Mouse (Mus musculus): ENCODE measurements around the gene Olfr452.

DNA sequence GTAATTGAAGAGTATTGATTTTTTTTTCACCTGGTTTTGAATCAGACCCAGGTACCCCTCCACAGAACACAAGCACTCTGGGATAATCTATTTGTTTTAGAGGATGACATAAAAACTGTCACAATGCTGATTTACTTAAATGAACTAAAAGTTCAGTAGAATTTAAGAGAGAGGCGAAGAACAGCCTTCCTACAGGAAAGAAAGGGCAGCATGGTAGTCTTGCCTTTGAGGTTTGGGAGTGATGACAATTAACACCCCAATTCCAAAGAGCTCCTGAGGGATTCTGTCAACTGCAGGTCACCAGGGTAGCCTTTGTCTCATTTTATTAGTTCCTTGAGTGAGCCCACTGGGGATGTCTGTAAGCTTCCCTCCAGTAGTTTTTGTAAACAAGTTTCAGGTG is 28.8 kb upstream of the Olfr452 start, which contains the start of gene Olfr38:
- no peak for TF ChIP-seq POLR2A (IDR thresholded peaks at IDR 0.05; ENCODE audit: insufficient read depth, low read depth, low read length)
- TF ChIP-seq CTCF (IDR thresholded peaks at IDR 0.05; ENCODE audit: insufficient read depth, low read depth, low read length), result no peak

All from olfactory bulb, adult 2 months (tissue).